Mouse (Mus musculus) midbrain, embryonic 12.5 days (tissue): ENCODE results near the gene Lima1. TPM values are rescaled to one million over a fixed set of nuclear protein-coding genes. Genes with fewer than 3 reads are reported as not detected.
"Not testable (repeated sequence)": the region's sequence is repeated elsewhere in the genome, so short reads cannot be mapped to it uniquely, and the experiment has no call there.

Experiments used
- ATAC-seq: fragments of 200-750 bp; cut with Nextera tagmentation; 2 replicates; pipeline ENCODE4 v1.8.0; 2017; ENCODE audit warnings: low read depth, moderate TSS enrichment, moderate library complexity; ENCODE audit not compliant: low FRiP score
- H3K27ac ChIP-seq: fragments of 300-500 bp; sonication (generic); replicated peaks from 2 replicates; pipeline ENCODE4 v1.5.1; 2016; ENCODE audit warnings: mild to moderate bottlenecking
- H3K27me3 ChIP-seq: fragments of 300-500 bp; sonication (generic); 2 replicates; pipeline ENCODE4 v1.6.1; 2016; ENCODE audit warnings: mild to moderate bottlenecking
- H3K36me3 ChIP-seq: fragments of 300-500 bp; sonication (generic); 2 replicates; pipeline ENCODE4 v1.6.1; 2016
- H3K4me1 ChIP-seq: fragments of 300-500 bp; sonication (generic); 2 replicates; pipeline ENCODE4 v1.6.1; 2016
- H3K4me2 ChIP-seq: fragments of 300-500 bp; sonication (generic); replicated peaks from 2 replicates; pipeline ENCODE4 v1.6.1; 2016; ENCODE audit warnings: mild to moderate bottlenecking, moderate library complexity
- H3K4me3 ChIP-seq: fragments of 300-500 bp; sonication (generic); 2 replicates; pipeline ENCODE4 v1.5.1; 2016; ENCODE audit warnings: mild to moderate bottlenecking
- H3K9ac ChIP-seq: fragments of 300-500 bp; sonication (generic); replicated peaks from 2 replicates; pipeline ENCODE4 v1.6.1; 2016; ENCODE audit warnings: mild to moderate bottlenecking, moderate library complexity
- H3K9me3 ChIP-seq: fragments of 300-500 bp; sonication (generic); 2 replicates; pipeline ENCODE4 v1.6.1; 2016; ENCODE audit warnings: mild to moderate bottlenecking
- WGBS: fragments of 180-500 bp; shearing (Covaris S2); methylation state at CpG from one replicate; pipeline ENCODE4 v1.1.7; 2016; 5-methylcytosine and 5-hydroxymethylcytosine counted together
- polyA plus RNA-seq: library from polyadenylated mRNA; unstranded; fragments of >200 nt; fragmentation: Nextera tagmentation; extraction: Ambion mirVana; gene quantifications from 2 replicates; pipeline ENCODE4 v1.2.1, GENCODE M21; 2016

Lima1 gene
- polyA plus RNA-seq, 1 experiment from 2014 or later, result 27.5 TPM

DNA sequence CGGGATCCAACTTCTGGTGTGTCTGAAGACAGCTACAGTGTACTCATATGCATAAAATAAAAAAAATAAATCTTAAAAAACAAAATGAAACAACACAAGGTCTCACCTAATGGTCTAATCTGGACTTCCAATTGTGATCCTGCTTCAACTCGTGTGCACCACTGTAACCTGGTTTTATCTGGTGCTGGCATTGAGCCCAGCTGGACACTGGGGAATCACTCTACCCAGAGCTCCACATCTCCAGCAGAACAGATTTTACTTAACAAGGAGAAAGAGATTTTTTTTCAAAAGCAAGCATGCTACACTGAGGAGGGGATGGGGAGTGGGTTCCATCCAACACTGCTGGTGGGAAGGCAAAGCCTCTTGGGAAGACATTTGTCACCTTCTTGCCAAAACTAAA lies 47.2 kb downstream of the Lima1 start:
- no peak overlapping the region for H3K4me2 ChIP-seq
- H3K36me3 ChIP-seq, result no peaks in the 10 kb centered on the region
- no peaks in the 10 kb centered on the region for H3K9me3 ChIP-seq
- H3K9ac ChIP-seq, result no peak overlapping the region
- no peak overlapping the region for H3K27ac ChIP-seq
- H3K4me3 ChIP-seq, result no peak overlapping the region
- H3K4me1 ChIP-seq, result 0 out of 2 replicates have a peak, but pooled peaks cover 4% of the 10 kb centered on the region
- ATAC-seq, result no peak
- H3K27me3 ChIP-seq, result no peaks in the 10 kb centered on the region
- WGBS, result 81% methylated on average over 2 of the region's 2 CpGs

DNA sequence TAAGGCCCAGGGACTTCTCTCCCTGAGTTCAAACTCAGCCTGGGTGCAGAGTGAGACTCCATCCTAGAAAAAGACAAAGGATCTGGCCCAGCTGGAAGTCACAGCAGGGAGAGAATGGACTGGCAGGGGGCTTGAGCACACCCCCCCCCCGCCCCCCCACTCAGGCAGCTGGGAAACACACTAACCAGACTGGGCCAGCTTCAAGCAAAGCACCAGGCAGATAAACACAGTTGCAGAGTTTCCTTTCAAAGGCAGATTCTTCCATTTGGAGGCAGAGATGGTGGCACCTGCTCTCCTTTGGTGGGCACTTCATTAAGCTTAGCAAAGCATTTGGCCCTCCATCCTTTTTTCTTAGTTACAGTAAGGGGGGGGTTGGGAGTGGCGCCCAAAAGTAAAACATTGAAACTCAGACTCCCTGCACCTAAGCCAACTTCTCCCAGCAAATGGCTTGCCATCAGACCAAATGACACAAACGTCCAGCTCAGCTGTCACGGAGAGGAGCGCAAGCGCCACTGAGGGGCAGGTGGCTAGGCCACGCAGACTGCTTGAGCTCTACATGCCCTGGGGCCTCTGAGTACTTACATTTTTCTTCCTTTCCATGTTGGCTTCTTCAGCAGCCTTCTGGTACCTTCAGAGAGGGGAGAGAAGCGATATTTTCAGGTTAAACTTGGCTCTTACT lies 48.9 kb downstream of the Lima1 start:
- ATAC-seq, result no peak
- 63% methylated on average over 8 of the region's 8 CpGs for WGBS
- 0 out of 2 replicates have a peak overlapping the region, but pooled peaks have one; percentile 20 for H3K27ac ChIP-seq

DNA sequence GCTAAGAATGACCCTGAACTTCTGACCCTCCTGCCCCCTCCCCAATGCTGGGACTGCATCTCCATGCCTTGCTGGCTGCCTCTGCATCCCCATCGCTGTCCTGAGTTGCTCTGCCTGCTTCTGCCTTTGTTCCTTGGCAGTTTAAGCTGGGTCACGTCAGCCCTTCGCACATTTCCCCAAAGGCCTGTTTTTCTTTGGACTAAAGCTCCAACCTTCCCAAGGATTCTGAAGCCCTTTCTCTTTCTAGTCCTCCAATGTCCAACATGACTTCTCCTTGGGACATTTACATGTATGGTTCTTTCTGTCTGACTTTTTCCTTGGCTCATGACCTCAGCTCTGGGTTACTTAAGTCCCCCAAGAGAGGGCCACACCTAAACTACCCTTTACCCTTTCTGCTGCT lies 50.0 kb downstream of the Lima1 start:
- no peaks in the 10 kb centered on the region for H3K27me3 ChIP-seq
- H3K36me3 ChIP-seq, result no peaks in the 10 kb centered on the region
- H3K9me3 ChIP-seq, result no peaks in the 10 kb centered on the region
- H3K9ac ChIP-seq, result no peak overlapping the region
- H3K4me2 ChIP-seq, result no peak overlapping the region
- no peak overlapping the region for H3K27ac ChIP-seq
- 81% methylated on average over 3 of the region's 3 CpGs for WGBS
- H3K4me1 ChIP-seq, result peaks cover 11% of the 10 kb centered on the region; the same call in 1 of the 2 replicates
- ATAC-seq, result no peak
- H3K4me3 ChIP-seq, result no peak overlapping the region

More for the DNA sequence above, 48.9 kb downstream of the Lima1 start:
- Histone ChIP-seq H3K4me1 (peaks cover 4% of the 10 kb centered on the region; the same call in 1 of the 2 replicates), H3K9ac (no peak overlapping the region), H3K4me3 (no peak overlapping the region), H3K9me3 (no peaks in the 10 kb centered on the region), H3K36me3 (no peaks in the 10 kb centered on the region), H3K4me2 (no peak overlapping the region), H3K27me3 (no peaks in the 10 kb centered on the region)

DNA sequence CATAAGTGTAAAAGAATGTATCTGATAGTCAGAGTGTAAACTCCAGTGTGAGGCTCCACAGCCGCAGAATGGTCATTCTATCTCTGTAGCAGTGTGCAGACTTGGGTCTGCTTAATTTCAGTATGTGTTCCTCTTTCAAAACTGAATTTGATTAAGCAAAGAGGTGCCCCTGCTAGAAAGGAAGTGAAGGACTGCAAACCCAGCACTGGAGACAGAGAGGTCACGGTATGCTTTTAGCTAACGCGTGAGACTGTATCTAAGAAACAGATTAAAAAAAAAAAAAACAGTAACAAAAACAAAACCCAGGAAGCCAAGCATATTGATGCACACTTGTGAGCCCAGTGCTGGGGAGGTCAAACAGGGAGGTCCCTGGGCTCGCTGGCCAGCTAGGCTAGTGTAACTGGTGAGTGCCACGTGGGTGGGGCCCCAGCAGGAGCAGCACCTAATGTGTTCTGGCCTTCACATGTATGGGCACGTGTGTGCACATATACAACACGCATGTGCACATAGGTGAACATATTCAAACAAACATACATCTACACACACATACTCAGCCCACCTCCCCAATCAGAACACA lies 51.8 kb downstream of the Lima1 start:
- Histone ChIP-seq H3K4me2 (no peak overlapping the region), H3K4me3 (no peak overlapping the region), H3K27ac (no peak overlapping the region), H3K4me1 (peaks cover 28% of the 10 kb centered on the region), H3K9ac (no peak overlapping the region), H3K27me3 (no peaks in the 10 kb centered on the region), H3K36me3 (no peaks in the 10 kb centered on the region), H3K9me3 (no peaks in the 10 kb centered on the region)
- ATAC-seq, result no peak
- 74% methylated on average over 8 of the region's 8 CpGs for WGBS

DNA sequence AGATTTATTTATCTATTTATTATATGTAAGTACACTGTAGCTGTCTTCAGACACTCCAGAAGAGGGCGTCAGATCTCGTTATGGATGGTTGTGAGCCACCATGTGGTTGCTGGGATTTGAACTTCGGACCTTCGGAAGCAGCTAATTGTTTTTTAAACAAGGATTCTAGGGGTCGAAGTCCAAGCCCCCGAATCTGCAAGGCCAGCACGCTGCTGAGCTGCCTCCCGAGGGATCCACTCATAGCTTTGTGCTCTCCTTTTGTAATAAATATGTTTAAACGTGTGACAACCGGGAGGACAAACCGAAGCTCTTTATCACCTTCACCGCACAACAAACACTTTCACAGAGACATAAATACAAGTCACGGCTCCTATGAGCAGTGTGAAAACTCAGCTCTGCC lies 52.8 kb downstream of the Lima1 start:
- H3K4me1 ChIP-seq, result peaks cover 36% of the 10 kb centered on the region
- WGBS, result 87% methylated on average over 13 of the region's 13 CpGs
- H3K9ac ChIP-seq, result not testable (repeated sequence)

DNA sequence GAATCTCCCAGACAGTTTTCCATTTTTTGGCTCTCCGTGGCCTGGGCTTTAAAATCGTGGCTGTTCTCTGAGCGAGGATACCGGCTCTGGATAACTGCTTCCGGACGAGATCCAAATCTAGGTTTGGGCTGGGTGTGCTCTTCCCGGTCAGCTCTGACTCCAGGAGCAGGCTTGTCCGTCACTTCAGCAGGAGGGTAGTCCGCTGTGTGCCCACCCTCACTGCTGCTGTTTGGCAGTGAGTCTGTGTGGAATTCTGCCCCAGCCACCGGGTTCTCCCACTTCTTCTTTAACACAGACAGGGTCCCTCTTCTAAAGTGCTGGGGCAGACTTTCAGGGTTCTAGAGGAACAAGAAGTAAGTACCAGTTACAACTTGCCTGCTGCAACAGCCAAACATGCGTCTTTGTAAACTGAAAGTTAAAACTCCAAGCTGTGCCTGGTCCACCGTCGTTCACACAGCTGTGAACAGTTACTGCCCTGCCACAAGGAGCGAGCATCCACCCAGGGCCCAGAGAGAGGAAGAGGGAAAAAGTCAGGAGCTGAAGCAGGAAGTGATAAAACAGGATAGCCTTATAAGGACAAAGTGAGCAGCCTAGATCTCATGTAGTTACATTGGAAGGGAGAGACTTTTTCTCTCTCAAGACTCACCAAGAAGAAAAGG lies 55.5 kb downstream of the Lima1 start:
- 68% methylated on average over 14 of the region's 14 CpGs for WGBS

More for the DNA sequence above, 52.8 kb downstream of the Lima1 start:
- not testable (repeated sequence) for H3K27me3 ChIP-seq, H3K36me3 ChIP-seq, H3K27ac ChIP-seq, ATAC-seq, H3K9me3 ChIP-seq, H3K4me3 ChIP-seq, H3K4me2 ChIP-seq

DNA sequence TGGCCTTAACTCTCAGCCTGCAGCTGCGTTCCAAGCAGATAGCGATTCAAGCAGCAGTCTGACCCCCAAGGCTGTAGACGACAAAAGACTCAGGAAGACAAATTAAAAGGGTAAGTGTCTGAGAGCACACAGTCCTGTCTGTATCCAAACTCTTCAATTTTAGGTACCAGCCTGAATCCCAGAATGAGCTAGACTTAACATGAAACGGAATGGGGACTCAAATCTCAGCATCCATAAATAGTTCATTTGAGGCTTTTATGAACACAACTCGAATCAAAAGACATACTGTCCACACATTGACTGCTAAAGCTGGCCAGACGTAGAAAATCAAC lies 56.2 kb downstream of the Lima1 start:
- 0 out of 2 replicates have a peak overlapping the region, but pooled peaks have one; percentile 24 for H3K9ac ChIP-seq
- 36% methylated on average over 6 of the region's 6 CpGs for WGBS
- ATAC-seq, result 0 out of 2 replicates have a peak, but pooled peaks have one; percentile 23

More for the DNA sequence above, 55.5 kb downstream of the Lima1 start:
- Histone ChIP-seq H3K4me1 (peaks cover 38% of the 10 kb centered on the region), H3K9ac (no peak overlapping the region; the same call in 1 of the 2 replicates), H3K4me2 (peak overlapping the region; percentile 37), H3K4me3 (peak overlapping the region; percentile 22), H3K27ac (peak overlapping the region; percentile 88), H3K36me3 (no peaks in the 10 kb centered on the region), H3K9me3 (no peaks in the 10 kb centered on the region), H3K27me3 (no peaks in the 10 kb centered on the region)
- ATAC-seq, result no peak

DNA sequence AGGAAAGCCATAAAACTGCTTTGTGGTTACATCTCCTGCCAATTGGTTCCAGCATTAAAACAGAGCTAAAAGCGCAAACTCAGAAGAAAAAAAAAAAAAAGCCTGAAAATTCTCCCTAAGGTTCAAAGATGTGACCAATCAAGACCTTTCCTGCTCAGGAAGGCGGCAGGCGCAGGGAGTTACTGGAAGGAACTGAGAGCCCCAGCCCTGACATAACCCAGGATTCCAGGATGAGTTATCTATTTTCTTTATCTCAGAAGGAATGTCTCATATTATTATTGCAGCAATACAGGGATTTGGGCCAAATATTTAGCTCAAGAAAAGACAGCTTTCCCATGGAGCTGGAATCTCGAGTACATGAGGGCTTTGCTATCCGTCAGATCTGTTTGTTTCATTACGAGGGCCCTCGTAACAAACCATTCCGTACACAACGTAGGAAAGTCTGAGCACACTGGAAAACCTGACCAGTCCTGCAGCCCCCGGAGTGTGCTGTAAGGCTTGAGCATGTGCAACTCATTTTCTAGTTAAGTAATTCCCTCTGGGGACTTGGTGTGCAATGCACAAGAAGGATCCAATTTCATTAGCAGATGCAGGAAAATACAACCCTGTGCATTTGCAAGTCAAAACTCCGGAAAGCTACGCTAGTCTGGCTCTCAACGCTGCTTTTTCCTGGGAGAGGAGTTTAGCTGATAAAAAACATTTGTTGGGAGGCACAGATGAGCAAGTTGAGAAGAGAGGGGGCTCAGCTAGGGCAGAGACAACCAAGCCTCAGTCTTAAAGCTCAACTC lies 56.7 kb downstream of the Lima1 start:
- Histone ChIP-seq H3K27me3 (no peaks in the 10 kb centered on the region), H3K4me2 (peak overlapping the region; percentile 37), H3K27ac (peak overlapping the region; percentile 88), H3K4me3 (peak overlapping the region; percentile 22), H3K9me3 (no peaks in the 10 kb centered on the region), H3K4me1 (peaks cover 38% of the 10 kb centered on the region), H3K9ac (0 out of 2 replicates have a peak overlapping the region, but pooled peaks have one; percentile 24), H3K36me3 (no peaks in the 10 kb centered on the region)
- ATAC-seq, result peak; percentile 69
- 20% methylated on average over 13 of the region's 13 CpGs for WGBS

More for the DNA sequence above, 56.2 kb downstream of the Lima1 start:
- Histone ChIP-seq H3K27ac (peak overlapping the region; percentile 88), H3K9me3 (no peaks in the 10 kb centered on the region), H3K36me3 (no peaks in the 10 kb centered on the region), H3K4me3 (peak overlapping the region; percentile 22), H3K27me3 (no peaks in the 10 kb centered on the region), H3K4me2 (peak overlapping the region; percentile 37), H3K4me1 (peaks cover 38% of the 10 kb centered on the region)

DNA sequence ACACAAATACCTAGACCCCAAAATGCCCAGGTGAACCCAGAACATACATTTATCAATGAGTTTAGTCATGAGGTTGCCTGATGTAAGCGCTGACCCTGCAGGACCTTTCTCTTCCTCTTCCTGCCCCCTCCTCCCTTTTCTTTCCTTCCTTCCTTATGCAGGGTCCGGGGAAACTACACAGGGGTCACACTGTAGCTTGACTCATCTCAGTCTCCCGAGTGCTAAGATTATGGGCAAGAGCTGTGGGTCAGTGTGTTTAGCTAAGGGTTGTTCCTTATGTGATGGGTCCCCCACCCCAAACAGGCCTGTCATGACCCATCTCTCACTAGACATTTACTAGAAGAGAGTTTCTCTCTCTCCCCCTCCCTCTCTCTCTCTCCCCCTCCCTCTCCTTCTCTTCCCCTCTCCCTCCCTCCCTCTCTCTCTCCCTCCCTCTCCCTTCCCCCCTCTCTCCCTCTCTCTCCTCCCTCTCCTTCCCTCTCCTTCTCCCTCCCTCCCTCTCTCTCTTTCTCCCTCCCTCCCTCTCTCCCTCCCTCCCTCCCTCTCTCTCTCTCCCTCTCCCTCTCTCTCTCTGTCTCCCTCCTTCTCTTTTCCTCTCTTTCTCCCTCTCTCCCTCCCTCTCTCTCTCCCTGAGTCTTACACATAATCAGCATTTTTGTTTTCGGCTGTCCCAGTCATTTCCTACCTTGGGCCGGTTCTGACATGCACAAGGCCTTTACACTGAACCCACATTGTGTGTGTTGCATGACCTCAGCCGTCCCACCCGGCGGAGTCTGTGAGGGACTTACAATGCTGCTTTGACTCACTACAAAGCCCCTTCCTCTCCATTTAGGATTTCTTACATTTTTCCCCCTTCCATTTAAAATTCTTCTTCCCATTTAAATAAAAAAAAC lies 57.7 kb downstream of the Lima1 start:
- H3K27ac ChIP-seq, result peak overlapping the region; percentile 88
- no peaks in the 10 kb centered on the region for H3K27me3 ChIP-seq
- no peak for ATAC-seq
- H3K36me3 ChIP-seq, result no peaks in the 10 kb centered on the region
- peak overlapping the region; percentile 14; the same call in 1 of the 2 replicates for H3K4me2 ChIP-seq
- H3K9ac ChIP-seq, result 0 out of 2 replicates have a peak overlapping the region, but pooled peaks have one; percentile 20
- no peak overlapping the region for H3K4me3 ChIP-seq
- H3K4me1 ChIP-seq, result peaks cover 38% of the 10 kb centered on the region
- WGBS, result 33% methylated on average over 8 of the region's 8 CpGs
- H3K9me3 ChIP-seq, result no peaks in the 10 kb centered on the region

DNA sequence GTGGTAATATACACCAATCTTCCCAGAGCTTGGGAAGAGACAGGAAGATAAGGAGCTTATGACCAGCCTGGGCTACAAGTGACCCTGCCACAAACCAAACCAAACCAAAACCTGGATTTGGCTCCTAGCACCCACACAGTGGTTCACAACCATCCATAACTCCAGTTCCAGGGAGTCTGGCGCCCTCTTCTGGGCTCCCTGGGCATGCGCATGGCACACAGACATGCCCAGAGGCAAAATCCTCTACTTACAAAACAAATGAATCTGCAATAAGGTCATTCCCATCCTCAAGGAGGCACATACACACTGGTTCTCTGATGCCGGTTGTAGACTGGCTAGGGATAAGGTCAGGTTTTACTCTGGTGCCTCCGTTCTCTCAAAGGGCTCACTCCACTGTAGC lies 59.3 kb downstream of the Lima1 start:
- Histone ChIP-seq H3K27me3 (no peaks in the 10 kb centered on the region), H3K9ac (no peak overlapping the region), H3K4me3 (no peak overlapping the region), H3K9me3 (no peaks in the 10 kb centered on the region), H3K27ac (no peak overlapping the region), H3K4me2 (no peak overlapping the region), H3K4me1 (peaks cover 35% of the 10 kb centered on the region), H3K36me3 (no peaks in the 10 kb centered on the region)
- 90% methylated on average over 4 of the region's 4 CpGs for WGBS
- no peak for ATAC-seq
